Mouse (Mus musculus) megakaryocyte-erythroid progenitor cell, adult 5-6 weeks (primary cell): Measurements from ENCODE around the gene Nrgn. TPM values are rescaled to one million over a fixed set of nuclear protein-coding genes. Genes with fewer than 3 reads are reported as not detected.

Experiments
- ATAC-seq: replicated peaks from 2 replicates; pipeline ENCODE4 v1.8.0; 2016; ENCODE audit warnings: mild to moderate bottlenecking, inconsistent platforms; ENCODE audit not compliant: severe bottlenecking, poor library complexity, low FRiP score, low TSS enrichment
- total RNA-seq, 2 experiments: library from RNA; stranded (forward) in 1 of 2; stranded (reverse) in 1 of 2; fragments of 200-1000, 215-1000 nt in 1 of 2; fragments of >200 nt in 1 of 2; fragmentation: Nextera tagmentation in 1 of 2; gene quantifications; 2 replicates each; pipeline ENCODE4 v1.2.3; 2014 to 2017

Nrgn gene
- total RNA-seq, 2 experiments from 2014 or later = 7.1 to 16.8 TPM

DNA sequence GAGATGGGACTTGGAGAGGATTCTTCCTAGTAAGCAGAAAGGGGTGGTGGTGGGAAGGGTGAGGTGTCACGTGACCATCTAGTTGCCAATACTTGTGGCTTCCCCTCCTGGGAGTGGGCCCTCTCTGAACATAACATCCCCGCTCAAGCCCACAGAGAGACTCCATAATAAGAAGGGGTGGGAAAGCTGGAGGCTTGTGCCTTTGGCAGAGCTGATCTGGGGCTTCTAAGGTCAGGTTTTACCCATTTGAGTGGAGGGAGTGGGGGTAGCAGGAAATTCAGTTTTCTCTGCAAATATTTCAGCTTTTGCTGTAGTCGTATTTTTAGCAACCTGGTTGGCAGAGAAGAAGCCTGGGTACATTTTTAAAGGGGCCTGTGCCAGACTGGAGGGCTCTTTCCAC, 3.7 kb upstream of the Nrgn start:
- ATAC-seq = no peak

DNA sequence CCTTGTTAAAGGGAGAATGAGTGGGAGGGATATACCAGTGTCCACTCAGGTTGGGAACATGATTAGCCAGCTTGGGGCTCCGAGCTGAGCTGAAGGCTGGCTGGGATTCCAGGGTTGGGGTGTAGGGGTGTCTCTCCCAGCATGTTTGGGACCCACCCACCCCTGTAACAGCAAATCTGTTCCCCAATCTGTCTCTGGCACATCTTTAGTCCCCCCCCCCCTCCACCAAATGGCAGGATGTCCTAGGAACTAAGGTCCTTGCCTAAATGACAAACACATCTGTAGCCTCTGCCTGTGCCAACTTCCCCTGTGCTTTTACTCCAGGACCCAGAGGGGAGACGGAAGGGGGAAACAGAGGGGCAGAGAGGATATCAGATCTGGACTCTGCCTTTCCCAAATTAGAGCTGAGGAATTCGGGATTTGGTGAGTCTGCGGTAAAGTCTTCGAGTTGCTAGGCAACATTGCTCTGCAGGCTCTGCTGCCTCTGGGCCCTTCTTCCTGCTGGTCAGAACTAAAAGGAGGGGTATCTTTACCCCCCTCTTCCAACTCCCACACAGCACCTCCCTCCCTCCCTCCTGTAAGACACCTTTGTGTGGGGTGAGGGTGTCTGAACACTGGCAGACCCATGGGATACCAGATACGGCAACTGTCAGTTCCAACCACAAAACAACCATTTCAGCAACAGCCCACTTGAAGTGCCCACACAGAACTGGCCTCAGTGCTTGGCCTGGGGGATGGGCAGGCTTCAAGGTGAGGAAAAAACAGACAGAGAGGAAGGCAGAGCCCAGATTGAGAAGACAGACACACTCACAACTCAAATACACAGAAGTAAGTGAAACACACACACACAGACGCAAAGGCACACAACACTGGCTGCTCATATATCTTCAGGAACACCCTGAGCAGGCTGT, 2.4 kb upstream of the Nrgn start, which contains the start of gene Siae:
Gene Siae, plus strand, starts transcription at position 861 of the 911 bp plus-strand sequence.
- ATAC-seq = no peak

DNA sequence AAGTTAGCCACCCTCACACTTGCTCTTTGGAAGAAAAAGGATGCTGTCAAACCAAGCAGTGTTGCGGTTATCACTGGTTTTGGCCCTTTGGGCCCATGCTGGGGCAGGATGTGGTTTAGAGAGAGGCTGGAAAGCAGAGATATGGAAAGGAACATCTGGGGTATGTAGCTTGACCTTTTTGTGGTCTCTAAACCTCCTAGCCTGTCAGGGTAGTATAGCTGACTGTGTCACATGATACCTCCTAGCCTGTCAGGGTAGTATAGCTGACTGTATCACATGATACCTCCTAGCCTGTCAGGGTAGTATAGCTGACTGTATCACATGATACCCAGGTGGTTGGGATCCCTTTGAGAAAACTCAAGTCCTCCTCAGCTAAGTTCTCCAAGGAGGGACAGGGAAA, 1.6 kb upstream of the Nrgn start:
- ATAC-seq = peak; percentile 70

DNA sequence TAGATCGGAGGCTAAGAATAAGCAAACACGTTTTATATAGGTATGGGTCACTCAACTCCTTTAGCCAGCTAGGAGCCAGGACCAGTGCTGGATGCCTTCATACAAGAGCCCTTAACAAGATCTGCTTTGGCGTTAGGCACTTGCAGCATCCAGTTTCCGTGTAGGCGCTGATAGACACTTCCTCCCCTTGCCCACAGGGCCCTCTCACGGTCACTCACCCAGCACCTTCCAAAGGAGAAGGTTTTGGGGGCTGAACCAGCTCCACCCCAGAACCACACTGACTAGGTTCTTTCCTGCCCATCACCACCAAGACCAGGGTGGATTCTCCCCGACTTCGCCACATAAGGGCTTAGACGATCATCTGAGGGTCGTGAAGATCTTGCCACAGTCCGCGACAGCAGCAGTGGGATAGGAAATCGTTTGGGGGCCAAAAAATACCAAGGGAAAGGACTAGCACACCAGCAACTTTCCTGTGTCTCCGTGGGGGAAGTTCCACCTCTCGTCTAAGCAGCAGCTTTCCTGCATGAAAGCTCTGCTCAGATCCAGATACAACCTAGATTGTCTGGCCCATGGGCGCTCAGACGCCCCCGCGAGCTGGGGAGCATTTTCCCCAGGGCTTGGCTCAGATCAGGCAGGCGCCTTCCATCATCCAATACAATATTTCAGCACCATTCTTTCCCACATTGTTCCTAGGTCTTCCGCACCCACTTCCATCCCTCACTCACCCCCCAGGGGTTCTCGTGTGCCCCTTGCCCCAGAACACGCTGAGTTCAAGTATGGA, 763 bp downstream of the Nrgn start:
- 0 out of 2 replicates have a peak, but pooled peaks have one; percentile 2 for ATAC-seq

DNA sequence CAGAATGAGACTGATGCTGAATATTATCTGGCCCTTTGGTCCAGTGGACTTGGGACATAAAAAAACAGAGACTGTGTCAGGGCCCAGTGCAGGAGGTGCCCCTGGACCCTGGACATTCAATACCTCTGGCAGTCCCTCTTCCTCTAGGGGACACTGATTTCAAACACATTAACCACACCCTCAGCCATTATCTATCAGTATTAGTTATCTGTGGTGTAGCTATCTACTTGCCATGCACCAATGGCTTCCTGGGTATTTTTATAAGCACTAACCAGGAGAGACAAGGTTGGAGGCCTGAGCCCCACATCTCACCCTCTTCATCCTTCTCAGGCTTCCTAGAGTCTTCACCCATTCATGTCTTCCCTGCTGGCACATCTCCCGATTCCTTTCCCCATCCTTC, 2.3 kb downstream of the Nrgn start:
- no peak for ATAC-seq

DNA sequence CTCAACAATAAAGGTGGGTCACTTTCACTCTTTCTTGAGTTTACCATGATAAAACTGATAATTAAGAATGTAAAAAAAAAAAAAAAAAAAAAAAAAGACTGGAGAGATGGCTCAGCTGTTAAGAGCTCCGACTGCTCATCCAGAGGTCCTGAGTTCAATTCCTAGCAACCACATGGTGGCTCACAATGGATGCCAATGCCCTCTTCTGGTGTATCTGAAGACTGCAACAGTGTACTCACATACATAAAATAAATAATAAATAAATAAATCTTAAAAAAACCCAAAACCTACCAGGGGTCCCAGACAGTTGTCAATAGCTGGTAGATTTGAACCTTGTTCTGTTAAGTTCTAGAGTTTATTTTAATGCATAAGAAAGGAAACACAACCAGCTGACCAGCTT, 5.8 kb downstream of the Nrgn start:
- ATAC-seq = no peak

DNA sequence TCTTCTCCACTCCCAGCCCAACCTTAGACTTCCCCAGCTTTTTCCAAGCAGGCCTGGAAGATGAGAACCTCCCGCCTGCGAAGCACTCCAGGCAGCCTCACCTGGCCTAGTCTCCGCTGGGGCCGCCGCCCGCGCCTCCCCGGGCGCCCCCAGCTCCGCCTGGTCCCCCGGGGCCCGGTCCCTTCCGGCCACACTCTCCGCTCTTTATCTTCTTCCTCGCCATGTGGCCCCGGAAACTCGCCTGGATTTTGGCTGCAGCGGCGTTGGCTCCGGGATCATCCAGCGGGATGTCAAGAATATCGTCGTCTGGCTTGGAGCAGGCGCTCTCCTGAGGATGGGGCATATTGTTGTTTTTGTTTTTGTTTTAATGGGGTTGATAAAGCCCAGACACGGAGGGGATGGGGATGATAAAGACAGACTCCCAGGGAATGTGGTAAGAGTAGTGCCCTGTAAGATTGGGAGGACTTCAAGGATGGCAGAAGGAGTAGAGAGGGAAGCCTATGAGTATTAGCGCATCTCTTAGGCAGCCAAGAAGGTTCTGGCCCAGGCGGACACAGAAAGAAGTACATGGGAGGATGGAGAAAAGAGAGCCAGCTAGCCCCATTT, 6.8 kb downstream of the Nrgn start:
- ATAC-seq = no peak

DNA sequence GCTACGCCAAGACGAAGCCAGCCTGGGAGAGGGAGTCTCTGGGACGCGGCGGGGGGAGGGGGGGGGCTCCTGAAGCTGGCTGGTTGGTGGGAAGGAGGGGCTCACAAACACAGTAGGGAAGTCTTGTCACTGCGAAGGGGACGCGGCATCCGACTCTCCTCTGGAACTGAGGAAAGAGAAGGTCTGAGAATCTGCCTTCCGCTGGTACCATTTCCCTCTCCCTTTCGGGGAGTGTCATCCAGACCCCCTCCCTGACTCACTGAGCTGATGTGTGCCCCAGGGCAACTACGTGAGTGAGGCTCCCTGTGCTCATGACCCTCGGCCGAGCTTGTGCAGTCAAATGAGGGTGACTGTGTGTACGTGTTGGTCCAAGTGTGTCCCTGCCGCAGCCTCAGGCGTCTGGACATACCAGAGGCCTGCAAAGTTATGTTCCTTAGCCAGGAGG, 7.5 kb downstream of the Nrgn start:
- no peak for ATAC-seq

DNA sequence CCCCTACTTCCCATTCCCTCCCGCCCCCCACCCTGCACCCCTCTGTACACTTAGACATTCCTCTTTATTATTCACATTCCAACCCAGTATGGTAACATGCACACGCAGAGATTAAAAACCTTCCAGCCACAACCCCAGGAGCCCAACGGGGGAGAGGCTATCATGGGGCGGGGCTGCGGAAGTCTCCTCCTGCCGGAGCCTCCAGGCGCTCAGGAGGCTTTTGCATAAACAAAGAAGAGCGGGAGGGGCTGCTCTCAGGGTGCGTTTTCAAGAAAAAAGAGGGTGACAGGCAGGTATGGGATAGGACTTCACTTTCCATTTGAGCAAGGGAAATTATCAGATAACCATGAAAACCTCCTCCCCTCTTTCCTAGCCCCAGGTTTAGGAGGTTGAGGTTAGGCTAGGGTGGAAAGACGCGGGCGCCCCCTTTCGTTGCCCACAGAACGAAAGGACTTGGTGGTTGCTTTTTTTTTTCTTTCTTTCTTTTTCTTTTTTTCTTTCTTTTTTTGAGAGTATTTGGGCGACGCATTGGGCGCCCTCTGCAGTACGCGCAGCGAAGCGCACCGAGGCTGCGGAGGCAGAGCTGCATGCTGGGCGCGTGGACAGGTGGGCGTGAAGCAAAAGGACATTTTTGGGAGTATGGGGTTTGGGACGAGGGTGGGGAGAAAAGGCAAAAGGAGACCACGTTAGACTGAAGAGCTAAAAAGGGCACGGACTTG, 8.1 kb downstream of the Nrgn start:
- peak; percentile 87 for ATAC-seq

DNA sequence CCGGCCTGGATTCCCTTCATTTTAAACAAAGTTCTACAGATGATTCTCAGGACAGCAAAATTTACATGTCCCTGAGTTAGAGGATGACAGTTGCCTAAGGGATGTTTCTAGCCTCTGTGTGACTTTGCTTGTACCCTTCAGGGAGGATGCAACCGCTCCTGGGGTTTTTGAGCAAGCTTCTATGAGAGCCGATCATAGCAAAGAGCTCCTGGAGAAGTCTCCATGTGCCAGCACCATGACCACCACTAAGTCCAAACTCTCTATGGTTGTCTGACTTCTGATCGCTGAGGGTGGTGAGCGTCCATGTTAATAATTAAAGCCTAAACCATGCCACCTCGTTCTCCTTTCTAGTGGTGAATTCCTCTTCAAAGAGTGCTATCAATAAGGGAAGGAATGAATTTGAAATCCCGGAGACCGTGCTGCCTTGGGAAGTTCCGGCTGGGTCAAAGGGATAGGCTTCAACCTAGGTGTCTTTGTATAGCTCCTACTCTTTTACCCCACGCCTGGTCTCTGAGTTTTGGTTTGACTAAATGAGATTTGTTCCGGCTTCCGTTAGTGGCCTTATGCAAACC, 8.7 kb downstream of the Nrgn start:
- no peak for ATAC-seq

DNA sequence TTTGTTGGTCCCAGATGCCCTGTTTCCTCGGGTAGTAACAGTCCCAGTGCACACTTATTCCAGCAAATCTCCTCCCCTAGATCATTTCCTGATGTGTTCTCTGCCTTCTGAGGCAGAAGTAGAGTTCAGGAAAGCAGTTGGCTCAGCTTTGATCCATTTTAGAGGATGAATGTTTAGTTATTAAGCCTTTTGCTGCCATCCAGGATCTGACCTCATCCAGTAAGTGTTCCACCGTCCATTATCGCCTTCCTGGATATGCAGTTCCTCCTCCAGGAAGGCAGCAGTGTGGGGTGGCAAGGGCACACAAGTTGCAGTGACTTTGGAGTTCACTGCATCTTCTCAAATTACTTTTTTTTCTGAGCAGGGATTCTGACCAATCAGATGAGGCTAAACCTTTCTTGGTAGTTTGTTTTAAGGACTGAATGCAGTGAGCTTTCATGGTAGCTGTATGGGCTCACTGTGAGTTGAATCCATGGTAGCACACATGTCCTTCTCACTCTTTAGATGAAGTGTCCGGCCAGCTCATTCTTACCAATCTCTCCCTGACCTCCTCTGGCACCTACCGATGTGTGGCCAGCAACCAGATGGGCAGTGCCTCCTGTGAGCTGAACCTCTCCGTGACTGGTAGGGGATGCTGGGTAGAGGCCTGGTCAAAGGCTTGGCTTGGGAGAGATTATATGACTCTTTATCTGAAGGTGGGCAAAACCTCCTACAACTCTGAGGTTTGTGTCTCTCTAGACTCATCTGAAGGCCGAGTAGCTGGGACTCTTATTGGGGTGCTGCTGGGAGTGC, 10.7 kb downstream of the Nrgn start:
- no peak for ATAC-seq

DNA sequence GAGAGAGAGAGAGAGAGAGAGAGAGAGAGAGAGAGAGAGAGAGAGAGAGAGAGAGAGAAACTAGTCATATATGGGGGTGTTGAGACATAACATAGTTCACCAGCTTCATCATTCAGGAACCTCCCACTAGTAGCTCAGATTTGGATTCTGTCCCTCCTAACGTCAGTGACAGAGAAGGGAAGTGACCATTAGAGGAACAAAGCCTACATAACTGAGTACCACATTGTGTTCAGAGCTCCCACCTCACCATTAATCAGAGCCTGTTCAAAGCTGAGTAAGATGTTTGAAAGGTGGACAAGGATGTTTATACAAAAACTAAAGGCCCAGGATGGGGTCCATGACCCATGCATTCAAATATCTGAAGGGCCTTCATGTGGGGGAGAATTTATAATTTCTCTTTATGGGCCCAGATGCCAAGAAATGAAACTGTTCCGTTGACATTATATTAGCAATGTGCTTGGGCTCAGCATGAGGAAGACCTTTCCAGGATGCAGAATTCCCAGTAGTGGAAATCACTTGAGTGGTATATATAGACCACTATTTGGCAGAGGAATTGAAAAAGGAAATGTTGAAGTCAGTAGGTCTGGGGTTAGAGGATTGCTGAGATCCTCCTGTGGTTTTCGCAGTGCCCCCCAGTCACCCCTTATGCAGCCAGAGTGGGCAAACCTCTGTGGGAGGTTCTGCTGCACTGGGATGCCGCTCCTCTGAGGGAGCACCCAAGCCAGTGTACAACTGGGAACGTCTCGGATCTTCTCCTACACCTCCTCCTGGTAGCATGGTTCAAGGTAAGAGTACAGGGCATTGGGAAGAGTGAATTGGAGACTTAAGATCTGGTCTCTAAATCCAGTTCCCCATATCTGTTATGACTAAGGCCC, 11.8 kb downstream of the Nrgn start:
- no peak for ATAC-seq

DNA sequence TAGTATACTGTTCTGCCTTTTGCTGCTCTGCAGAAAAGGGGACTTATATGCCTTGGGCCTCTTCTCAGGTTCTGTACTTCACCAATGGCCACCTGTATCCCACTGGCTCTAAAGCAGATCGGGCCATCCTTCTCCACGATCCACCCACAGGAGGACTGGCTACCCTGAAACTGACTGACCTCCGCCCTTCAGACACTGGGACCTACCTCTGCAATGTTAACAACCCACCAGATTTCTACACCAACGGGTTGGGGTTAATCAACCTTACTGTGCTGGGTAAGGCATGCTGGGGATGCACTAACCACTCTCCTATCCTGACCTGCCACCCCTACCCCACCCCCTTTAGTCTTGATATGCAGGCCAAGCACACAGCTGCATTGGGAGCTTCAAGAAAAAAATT, 12.5 kb downstream of the Nrgn start:
- ATAC-seq = no peak

DNA sequence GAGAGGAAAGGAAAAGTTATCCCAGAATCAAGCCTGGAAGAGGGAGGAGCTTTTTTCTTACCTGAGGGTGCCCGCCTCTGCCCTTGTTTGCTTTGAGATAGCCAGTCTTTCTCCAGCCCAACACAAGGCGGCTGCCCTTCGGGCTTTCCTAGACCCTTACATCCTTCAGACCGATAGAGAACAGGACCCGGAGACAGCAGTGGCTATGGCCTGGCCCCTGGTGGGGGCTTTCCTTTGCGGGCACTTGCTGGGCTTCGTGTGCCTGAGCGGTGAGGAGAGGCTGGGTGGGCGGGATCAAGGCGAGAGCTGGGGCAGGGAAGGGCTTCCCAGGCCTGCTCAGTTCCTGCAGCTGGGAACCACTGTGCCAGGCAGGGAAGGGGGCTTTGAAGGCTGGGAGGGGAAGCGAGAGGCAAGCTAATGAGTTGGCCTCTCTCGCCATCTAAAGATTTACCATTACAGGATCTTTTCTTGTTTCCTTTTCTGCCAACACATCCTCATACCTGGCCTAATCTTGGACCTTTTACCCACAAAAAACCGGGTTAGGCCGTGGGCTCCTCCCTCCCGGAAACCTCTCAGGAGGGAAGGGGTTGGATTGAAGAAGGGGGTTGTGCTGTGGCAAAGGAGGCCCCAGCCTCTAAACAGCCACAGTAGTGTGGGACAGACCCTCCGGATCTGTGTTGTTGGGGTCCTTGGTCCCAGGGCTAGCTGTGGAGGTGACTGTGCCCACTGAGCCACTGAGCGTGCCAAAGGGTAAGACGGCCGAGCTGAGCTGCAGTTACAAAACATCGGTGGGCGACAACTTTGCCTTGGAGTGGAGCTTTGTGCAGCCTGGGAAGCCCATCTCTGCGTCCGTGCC, 13.3 kb downstream of the Nrgn start, which contains the start of gene Vsig2:
Gene Vsig2, plus strand, starts transcription at position 86 of the 856 bp plus-strand sequence.
- no peak for ATAC-seq

DNA sequence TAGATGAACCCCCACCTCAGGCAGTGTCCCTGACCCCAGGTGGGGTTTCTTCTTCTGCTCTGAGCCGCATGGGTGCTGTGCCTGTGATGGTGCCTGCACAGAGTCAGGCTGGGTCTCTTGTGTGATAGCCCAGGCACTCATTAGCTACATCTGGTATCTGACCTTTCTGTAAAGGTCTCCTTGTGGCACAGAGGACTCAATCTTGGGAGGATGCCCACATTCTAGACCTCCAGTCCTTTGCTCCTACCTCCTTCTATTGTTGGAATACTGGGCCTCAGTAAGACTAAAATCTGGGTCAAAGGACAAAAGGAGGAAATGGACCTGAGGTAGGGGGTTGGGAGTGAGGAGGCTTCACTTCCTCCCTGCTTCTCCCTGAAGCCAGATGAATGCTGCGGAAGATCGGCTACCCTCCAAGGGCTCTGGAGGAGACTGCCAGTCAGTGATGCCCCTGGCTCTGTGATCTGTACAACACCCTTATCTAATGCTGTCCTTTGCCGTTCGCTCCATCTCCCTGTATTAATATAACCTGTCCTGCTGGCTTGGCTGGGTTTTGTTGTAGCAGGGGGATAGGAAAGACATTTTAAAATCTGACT, 14.9 kb downstream of the Nrgn start:
- no peak for ATAC-seq

DNA sequence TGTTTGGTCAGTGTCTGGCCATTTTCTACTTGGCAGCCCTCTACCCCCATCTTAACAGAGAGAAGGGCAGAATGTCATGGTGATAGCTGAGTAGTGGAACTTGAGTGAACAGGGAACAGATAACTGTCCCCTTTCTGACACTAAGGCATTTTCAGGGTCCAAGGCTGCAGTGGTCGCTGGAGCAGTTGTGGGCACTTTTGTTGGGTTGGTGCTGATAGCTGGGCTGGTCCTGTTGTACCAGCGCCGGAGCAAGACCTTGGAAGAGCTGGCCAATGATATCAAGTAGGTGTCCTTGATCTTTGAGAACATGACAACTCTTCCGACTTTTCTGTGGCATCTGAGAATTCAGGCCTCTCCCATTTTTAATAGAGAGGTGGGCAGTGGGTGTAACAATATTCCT, 15.9 kb downstream of the Nrgn start:
- ATAC-seq = no peak
